Mouse (Mus musculus) liver, embryonic 16.5 days (tissue): ENCODE measurements around the gene Ptar1. TPM values are rescaled to one million over a fixed set of nuclear protein-coding genes. Genes with fewer than 3 reads are reported as not detected.

Experiments
- ATAC-seq: fragments of 200-750 bp; cut with Nextera tagmentation; 2 replicates; pipeline ENCODE4 v1.8.0; 2017; ENCODE audit warnings: low read depth, mild to moderate bottlenecking, moderate number of reproducible peaks, moderate library complexity
- H3K27ac ChIP-seq: fragments of 300-500 bp; sonication (generic); 2 replicates; pipeline ENCODE4 v1.5.1; 2014; ENCODE audit warnings: mild to moderate bottlenecking, low read length
- H3K27me3 ChIP-seq: fragments of 300-500 bp; sonication (generic); 2 replicates; pipeline ENCODE4 v1.6.1; 2014; ENCODE audit warnings: low read depth, low read length, mixed read lengths; ENCODE audit not compliant: control insufficient read depth, insufficient read depth
- H3K36me3 ChIP-seq: fragments of 300-500 bp; sonication (generic); 2 replicates; pipeline ENCODE4 v1.6.1; 2014; ENCODE audit warnings: mild to moderate bottlenecking; ENCODE audit not compliant: control insufficient read depth, insufficient read depth
- H3K4me1 ChIP-seq: fragments of 300-500 bp; sonication (generic); 2 replicates; pipeline ENCODE4 v1.6.1; 2014; ENCODE audit warnings: low read depth, low read length, mixed read lengths; ENCODE audit not compliant: control insufficient read depth
- H3K4me2 ChIP-seq: fragments of 300-500 bp; sonication (generic); 2 replicates; pipeline ENCODE4 v1.6.1; 2014; ENCODE audit warnings: low read depth, low read length, mixed read lengths
- H3K4me3 ChIP-seq: fragments of 300-500 bp; sonication (generic); 2 replicates; pipeline ENCODE4 v1.5.1; 2014; ENCODE audit warnings: low read depth, mild to moderate bottlenecking, low read length
- H3K9ac ChIP-seq: fragments of 300-500 bp; sonication (generic); 2 replicates; pipeline ENCODE4 v1.6.1; 2014; ENCODE audit warnings: low read depth, low read length
- H3K9me3 ChIP-seq: fragments of 300-500 bp; sonication (generic); replicated peaks from 2 replicates; pipeline ENCODE4 v1.6.1; 2016; ENCODE audit warnings: low read length; ENCODE audit not compliant: control insufficient read depth
- WGBS: fragments of 180-500 bp; shearing (Covaris S2); extraction: QIAGEN DNeasy Blood & Tissue Kit; methylation state at CpG from one replicate; pipeline ENCODE4 v1.1.7; 2014; ENCODE audit not compliant: insufficient replicate concordance; 5-methylcytosine and 5-hydroxymethylcytosine counted together
- polyA plus RNA-seq: library from polyadenylated mRNA; unstranded; fragments of >200 nt; fragmentation: Nextera tagmentation; extraction: Ambion mirVana; gene quantifications from 2 replicates; pipeline ENCODE4 v1.2.1, GENCODE M21; 2015

Ptar1 gene
- polyA plus RNA-seq, 1 experiment from 2014 or later, result 3.0 TPM

DNA sequence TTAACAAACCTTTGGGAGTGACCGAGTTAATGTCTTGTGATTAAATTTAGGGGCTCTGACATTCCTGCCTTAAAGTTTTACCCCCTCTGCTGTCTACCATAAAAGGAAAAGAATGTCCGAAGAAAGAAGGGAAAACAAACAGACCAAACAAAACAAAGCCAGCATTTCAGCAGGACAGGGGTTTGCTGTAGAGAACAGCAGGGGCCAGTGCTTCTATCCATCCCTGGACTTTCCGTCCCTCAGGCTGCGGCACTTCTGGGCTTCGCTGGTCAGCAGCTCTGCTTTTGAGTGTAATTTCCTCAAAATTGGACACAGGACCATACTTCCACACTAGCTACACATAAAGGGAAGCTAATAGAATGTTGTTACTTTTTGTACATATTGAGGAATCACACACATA, 81.6 kb downstream of the Ptar1 start:
- H3K9me3 ChIP-seq, result no peaks in the 10 kb centered on the region
- 53% methylated on average over 5 of the region's 5 CpGs for WGBS
- H3K9ac ChIP-seq, result no peak overlapping the region
- no peak overlapping the region for H3K4me2 ChIP-seq
- no peak for ATAC-seq
- H3K27ac ChIP-seq, result no peak overlapping the region
- no peak overlapping the region for H3K4me3 ChIP-seq
- H3K4me1 ChIP-seq, result no peaks in the 10 kb centered on the region
- H3K27me3 ChIP-seq, result no peaks in the 10 kb centered on the region
- no peaks in the 10 kb centered on the region for H3K36me3 ChIP-seq

DNA sequence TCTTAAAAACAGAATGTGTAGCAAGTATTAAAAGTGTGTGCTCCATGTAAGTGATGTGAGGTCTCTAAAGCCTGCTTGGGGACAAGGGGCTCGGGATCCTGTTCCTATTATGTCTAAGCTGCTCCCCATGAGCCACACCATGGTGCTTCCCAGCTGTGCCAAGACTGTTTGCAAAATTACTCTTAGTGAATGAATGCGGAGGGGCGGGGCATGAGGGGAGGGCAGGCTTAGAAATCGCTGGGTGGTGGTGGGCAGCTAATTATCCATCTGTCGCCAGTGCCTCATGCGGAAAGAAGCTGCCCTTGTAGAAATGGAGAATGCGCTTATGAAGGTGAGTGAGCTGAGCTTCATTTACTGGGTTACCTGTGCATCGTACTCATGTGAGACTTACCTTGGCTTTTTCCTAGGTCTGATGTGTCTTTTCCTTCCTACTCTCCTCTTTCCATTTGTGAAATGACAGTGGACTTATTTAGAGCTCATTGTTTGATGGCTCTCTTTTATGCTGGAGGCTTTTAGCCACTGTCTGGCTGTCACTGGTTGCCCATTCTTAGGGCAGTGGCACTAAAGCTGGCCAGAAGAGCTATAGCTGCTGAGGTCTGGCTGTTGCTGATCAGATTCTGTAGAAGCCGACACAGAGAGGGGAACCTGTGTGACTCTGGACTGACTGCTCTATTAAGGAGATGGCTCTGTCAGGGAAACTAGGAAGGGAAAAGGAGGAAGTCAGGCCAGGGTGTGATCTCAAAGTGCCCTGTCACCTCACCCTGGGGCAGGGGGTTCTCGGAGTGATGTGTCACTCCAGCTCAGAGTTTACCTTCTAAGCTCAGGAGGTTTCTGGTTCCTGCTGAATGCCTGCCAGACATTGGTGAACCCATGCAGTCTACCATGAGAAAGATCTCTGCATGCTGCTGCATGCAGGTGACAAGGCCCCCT, 83.5 kb downstream of the Ptar1 start:
- Histone ChIP-seq H3K4me3 (no peak overlapping the region), H3K36me3 (no peaks in the 10 kb centered on the region), H3K27me3 (no peaks in the 10 kb centered on the region), H3K27ac (no peak overlapping the region), H3K9me3 (no peaks in the 10 kb centered on the region), H3K9ac (no peak overlapping the region), H3K4me1 (no peaks in the 10 kb centered on the region), H3K4me2 (no peak overlapping the region)
- ATAC-seq, result no peak
- 54% methylated on average over 10 of the region's 10 CpGs for WGBS

DNA sequence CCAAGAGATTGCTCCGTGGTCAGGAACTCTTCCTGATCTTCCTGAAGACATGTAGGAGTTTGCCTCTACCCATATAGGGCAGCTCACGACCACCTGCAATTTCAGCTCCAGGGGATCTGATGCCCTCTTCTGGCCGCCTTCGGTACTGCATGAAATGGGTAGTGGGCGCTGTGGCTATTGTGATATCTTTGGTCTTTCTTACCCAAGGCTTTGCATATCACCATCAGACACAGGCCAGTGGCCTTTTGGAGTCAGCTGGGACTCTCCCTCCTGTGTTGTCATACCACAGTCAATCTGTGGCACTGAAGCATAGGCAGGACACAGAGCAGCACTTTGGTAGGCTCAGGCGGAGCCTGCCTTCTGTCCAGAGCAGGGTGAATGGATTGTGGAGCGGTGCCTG, 84.7 kb downstream of the Ptar1 start:
- ATAC-seq, result no peak
- no peak overlapping the region for H3K9ac ChIP-seq
- H3K27me3 ChIP-seq, result no peaks in the 10 kb centered on the region
- H3K4me1 ChIP-seq, result no peaks in the 10 kb centered on the region
- no peak overlapping the region for H3K4me3 ChIP-seq
- no peak overlapping the region for H3K27ac ChIP-seq
- WGBS, result 54% methylated on average over 7 of the region's 7 CpGs
- H3K36me3 ChIP-seq, result no peaks in the 10 kb centered on the region
- no peaks in the 10 kb centered on the region for H3K9me3 ChIP-seq
- H3K4me2 ChIP-seq, result no peak overlapping the region

DNA sequence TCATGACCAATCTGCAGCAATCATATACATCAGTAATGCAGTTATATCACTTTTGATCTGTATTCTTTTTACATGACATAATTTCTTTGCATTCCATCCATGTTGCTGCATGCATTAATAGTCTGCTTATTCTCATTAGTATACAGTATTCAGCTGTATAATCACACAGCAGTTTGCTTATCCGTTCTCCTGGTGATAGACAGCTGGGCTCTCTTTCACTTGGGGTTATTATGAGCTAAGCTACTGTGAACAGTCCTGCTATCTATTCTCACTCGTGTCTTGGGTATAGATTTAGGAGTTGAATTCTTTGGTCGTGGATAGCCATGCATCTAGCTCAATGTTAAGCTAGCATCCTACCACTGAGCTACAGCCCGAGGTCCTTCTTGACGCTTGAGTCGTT, 88.1 kb downstream of the Ptar1 start:
- Histone ChIP-seq H3K9ac (no peak overlapping the region), H3K36me3 (no peaks in the 10 kb centered on the region), H3K27me3 (no peaks in the 10 kb centered on the region), H3K4me1 (no peaks in the 10 kb centered on the region), H3K4me2 (no peak overlapping the region), H3K27ac (no peak overlapping the region), H3K9me3 (no peaks in the 10 kb centered on the region), H3K4me3 (no peak overlapping the region)
- 69% methylated on average over 6 of the region's 6 CpGs for WGBS
- ATAC-seq, result no peak

DNA sequence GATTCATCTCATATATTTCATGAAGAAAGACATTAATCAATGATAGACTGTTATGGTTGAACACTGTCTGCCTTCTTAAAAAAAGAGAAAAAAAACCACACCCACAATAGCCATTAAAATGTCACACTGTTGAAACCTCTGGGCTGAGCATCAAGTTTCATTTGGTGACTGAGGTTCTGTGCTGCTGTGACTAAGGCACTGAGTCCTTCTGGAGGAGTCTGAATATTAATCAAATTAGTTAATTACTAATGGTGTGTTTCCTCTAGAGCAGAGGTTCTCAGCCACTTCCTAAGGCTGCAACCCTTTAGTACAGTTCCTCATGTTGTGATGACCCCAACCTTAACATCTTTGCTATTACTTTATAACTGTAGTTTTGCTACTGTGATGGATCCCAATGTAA, 91.9 kb downstream of the Ptar1 start:
- Histone ChIP-seq H3K4me3 (no peak overlapping the region), H3K27ac (no peak overlapping the region), H3K4me1 (no peaks in the 10 kb centered on the region; the same call in 1 of the 2 replicates), H3K4me2 (no peak overlapping the region), H3K27me3 (no peaks in the 10 kb centered on the region), H3K9me3 (no peaks in the 10 kb centered on the region), H3K9ac (no peak overlapping the region), H3K36me3 (no peaks in the 10 kb centered on the region)
- no peak for ATAC-seq

DNA sequence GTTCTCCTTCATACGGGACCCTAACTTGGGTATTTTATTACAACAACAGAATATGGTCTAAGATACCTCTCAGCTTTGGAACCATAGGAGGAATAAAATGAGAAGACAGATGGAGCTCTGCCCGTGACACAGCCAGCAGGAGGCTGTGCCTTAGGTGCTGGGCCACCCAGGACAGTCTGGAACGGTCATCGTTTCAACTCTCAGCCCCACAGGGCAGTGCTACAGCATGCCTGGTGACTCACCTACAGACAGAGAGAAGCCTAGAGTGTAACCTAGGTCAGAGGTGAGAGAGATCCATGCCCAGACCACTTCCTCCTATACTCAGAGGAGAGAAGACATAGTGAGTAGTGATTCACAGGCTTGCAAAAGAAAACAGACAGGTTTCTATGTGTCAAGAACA, 92.9 kb downstream of the Ptar1 start:
- Histone ChIP-seq H3K27ac (no peak overlapping the region), H3K9me3 (no peaks in the 10 kb centered on the region), H3K9ac (no peak overlapping the region), H3K4me3 (no peak overlapping the region), H3K36me3 (no peaks in the 10 kb centered on the region), H3K27me3 (no peaks in the 10 kb centered on the region), H3K4me2 (no peak overlapping the region), H3K4me1 (no peaks in the 10 kb centered on the region; the same call in 1 of the 2 replicates)
- 58% methylated on average over 4 of the region's 4 CpGs for WGBS
- ATAC-seq, result no peak

Other genes starting within 250 kb of the Ptar1 start
- 0.42 and 0.46 TPM in 2 replicates for gene Mamdc2, start 239.0 kb upstream of the Ptar1 start, polyA plus RNA-seq
- gene 1700028P14Rik, start 34.6 kb upstream of the Ptar1 start, polyA plus RNA-seq, result not detected in 2 replicates
- gene Apba1, start 71.5 kb downstream of the Ptar1 start, polyA plus RNA-seq, result 0.04 and 0.06 TPM in 2 replicates